Mouse (Mus musculus): ENCODE data around the gene Chd9. TPM values are rescaled to one million over a fixed set of nuclear protein-coding genes. Genes with fewer than 3 reads are reported as not detected.

The Chd9 gene
- polyA plus RNA-seq, 1 experiment = 68.2 TPM

GRCm38 (mm10) chr8:90891872-90892578 lies 63.9 kb downstream of the Chd9 start:
- DNase-seq (ENCODE audit: low read depth in 1 of 2, low spot score in 2 of 2) = no peak
- no peaks in the 10 kb centered on the region for H3K4me1 ChIP-seq (ENCODE audit: control insufficient read depth, insufficient read depth, insufficient read length)
- 92% methylated on average over 8 of the region's 8 CpGs for WGBS
- H3K36me3 ChIP-seq (ENCODE audit: control insufficient read depth, insufficient read depth, low read length) = no peaks in the 10 kb centered on the region
- TF ChIP-seq POLR2A (IDR thresholded peaks at IDR 0.05; ENCODE audit: low read depth, low read length) (no peak), CTCF (IDR thresholded peaks at IDR 0.05; ENCODE audit: extremely low read depth, insufficient read depth, insufficient read length, insufficient replicate concordance) (no peak)
- no peak overlapping the region for H3K4me3 ChIP-seq (ENCODE audit: extremely low read depth, insufficient read depth, insufficient read length)
- H3K27me3 ChIP-seq (ENCODE audit: control insufficient read depth, insufficient read depth, low read length) = no peaks in the 10 kb centered on the region
- H3K27ac ChIP-seq (ENCODE audit: insufficient read depth, low read length) = no peak overlapping the region

- Histone ChIP-seq H3K4me3 (ENCODE audit: extremely low read depth, insufficient read depth, insufficient read length) (no peak overlapping the region), H3K4me1 (ENCODE audit: control insufficient read depth, insufficient read depth, insufficient read length) (no peaks in the 10 kb centered on the region), H3K27ac (ENCODE audit: insufficient read depth, low read length) (no peak overlapping the region), H3K27me3 (ENCODE audit: control insufficient read depth, insufficient read depth, low read length) (no peaks in the 10 kb centered on the region), H3K36me3 (ENCODE audit: control insufficient read depth, insufficient read depth, low read length) (no peaks in the 10 kb centered on the region)
- TF ChIP-seq CTCF (IDR thresholded peaks at IDR 0.05; ENCODE audit: extremely low read depth, insufficient read depth, insufficient read length, insufficient replicate concordance) (no peak), POLR2A (IDR thresholded peaks at IDR 0.05; ENCODE audit: low read depth, low read length) (no peak)
- DNase-seq (ENCODE audit: low read depth in 1 of 2, low spot score in 2 of 2) = no peak
- 85% methylated on average over 5 of the region's 5 CpGs for WGBS
These were observed 64.4 kb downstream of the Chd9 start for GRCm38 (mm10) chr8:90892579-90892919.

- H3K27me3 ChIP-seq (ENCODE audit: control insufficient read depth, insufficient read depth, low read length) = no peaks in the 10 kb centered on the region
- H3K27ac ChIP-seq (ENCODE audit: insufficient read depth, low read length) = no peak overlapping the region
- H3K4me1 ChIP-seq (ENCODE audit: control insufficient read depth, insufficient read depth, insufficient read length) = no peaks in the 10 kb centered on the region
- TF ChIP-seq CTCF (IDR thresholded peaks at IDR 0.05; ENCODE audit: extremely low read depth, insufficient read depth, insufficient read length, insufficient replicate concordance) = no peak
- no peak for TF ChIP-seq POLR2A (IDR thresholded peaks at IDR 0.05; ENCODE audit: low read depth, low read length)
- H3K36me3 ChIP-seq (ENCODE audit: control insufficient read depth, insufficient read depth, low read length) = no peaks in the 10 kb centered on the region
- no peak for DNase-seq (ENCODE audit: low read depth in 1 of 2, low spot score in 2 of 2)
- WGBS = 51% methylated on average over 14 of the region's 14 CpGs
- no peak overlapping the region for H3K4me3 ChIP-seq (ENCODE audit: extremely low read depth, insufficient read depth, insufficient read length)
These were observed 66.2 kb downstream of the Chd9 start for GRCm38 (mm10) chr8:90894231-90894914.

- no peak for DNase-seq (ENCODE audit: low read depth in 1 of 2, low spot score in 2 of 2)
- H3K27ac ChIP-seq (ENCODE audit: insufficient read depth, low read length) = no peak overlapping the region
- TF ChIP-seq POLR2A (IDR thresholded peaks at IDR 0.05; ENCODE audit: low read depth, low read length) (no peak), CTCF (IDR thresholded peaks at IDR 0.05; ENCODE audit: extremely low read depth, insufficient read depth, insufficient read length, insufficient replicate concordance) (no peak)
These were observed 69.2 kb downstream of the Chd9 start for GRCm38 (mm10) chr8:90897343-90897742.

GRCm38 (mm10) chr8:90898578-90898977 lies 70.4 kb downstream of the Chd9 start:
- H3K4me1 ChIP-seq (ENCODE audit: control insufficient read depth, insufficient read depth, insufficient read length) = no peaks in the 10 kb centered on the region
- no peak for DNase-seq (ENCODE audit: low read depth in 1 of 2, low spot score in 2 of 2)
- H3K27me3 ChIP-seq (ENCODE audit: control insufficient read depth, insufficient read depth, low read length) = no peaks in the 10 kb centered on the region
- no peaks in the 10 kb centered on the region for H3K36me3 ChIP-seq (ENCODE audit: control insufficient read depth, insufficient read depth, low read length)
- WGBS = 45% methylated on average over 6 of the region's 6 CpGs
- TF ChIP-seq CTCF (IDR thresholded peaks at IDR 0.05; ENCODE audit: extremely low read depth, insufficient read depth, insufficient read length, insufficient replicate concordance) (no peak), POLR2A (IDR thresholded peaks at IDR 0.05; ENCODE audit: low read depth, low read length) (no peak)
- H3K4me3 ChIP-seq (ENCODE audit: extremely low read depth, insufficient read depth, insufficient read length) = no peak overlapping the region
- no peak overlapping the region for H3K27ac ChIP-seq (ENCODE audit: insufficient read depth, low read length)

More at GRCm38 (mm10) chr8:90897343-90897742, 69.2 kb downstream of the Chd9 start:
- Histone ChIP-seq H3K36me3 (ENCODE audit: control insufficient read depth, insufficient read depth, low read length) (no peaks in the 10 kb centered on the region), H3K4me1 (ENCODE audit: control insufficient read depth, insufficient read depth, insufficient read length) (no peaks in the 10 kb centered on the region), H3K4me3 (ENCODE audit: extremely low read depth, insufficient read depth, insufficient read length) (no peak overlapping the region), H3K27me3 (ENCODE audit: control insufficient read depth, insufficient read depth, low read length) (no peaks in the 10 kb centered on the region)
- 90% methylated on average over 5 of the region's 5 CpGs for WGBS

GRCm38 (mm10) chr8:90902002-90902401 lies 73.8 kb downstream of the Chd9 start:
- TF ChIP-seq CTCF (IDR thresholded peaks at IDR 0.05; ENCODE audit: extremely low read depth, insufficient read depth, insufficient read length, insufficient replicate concordance) (no peak), POLR2A (IDR thresholded peaks at IDR 0.05; ENCODE audit: low read depth, low read length) (no peak)
- DNase-seq (ENCODE audit: low read depth in 1 of 2, low spot score in 2 of 2) = no peak
- no peaks in the 10 kb centered on the region for H3K4me1 ChIP-seq (ENCODE audit: control insufficient read depth, insufficient read depth, insufficient read length)
- no peak overlapping the region for H3K27ac ChIP-seq (ENCODE audit: insufficient read depth, low read length)
- H3K27me3 ChIP-seq (ENCODE audit: control insufficient read depth, insufficient read depth, low read length) = no peaks in the 10 kb centered on the region
- WGBS = 79% methylated on average over 2 of the region's 2 CpGs
- no peaks in the 10 kb centered on the region for H3K36me3 ChIP-seq (ENCODE audit: control insufficient read depth, insufficient read depth, low read length)
- H3K4me3 ChIP-seq (ENCODE audit: extremely low read depth, insufficient read depth, insufficient read length) = no peak overlapping the region

- H3K4me1 ChIP-seq (ENCODE audit: control insufficient read depth, insufficient read depth, insufficient read length) = no peaks in the 10 kb centered on the region
- TF ChIP-seq CTCF (IDR thresholded peaks at IDR 0.05; ENCODE audit: extremely low read depth, insufficient read depth, insufficient read length, insufficient replicate concordance) (no peak), POLR2A (IDR thresholded peaks at IDR 0.05; ENCODE audit: low read depth, low read length) (no peak)
- H3K27ac ChIP-seq (ENCODE audit: insufficient read depth, low read length) = no peak overlapping the region
- 93% methylated on average over 2 of the region's 2 CpGs for WGBS
- no peak for DNase-seq (ENCODE audit: low read depth in 1 of 2, low spot score in 2 of 2)
- H3K36me3 ChIP-seq (ENCODE audit: control insufficient read depth, insufficient read depth, low read length) = no peaks in the 10 kb centered on the region
- no peaks in the 10 kb centered on the region for H3K27me3 ChIP-seq (ENCODE audit: control insufficient read depth, insufficient read depth, low read length)
- H3K4me3 ChIP-seq (ENCODE audit: extremely low read depth, insufficient read depth, insufficient read length) = no peak overlapping the region
These were observed 76.1 kb downstream of the Chd9 start for GRCm38 (mm10) chr8:90904171-90904706.

Measured in spleen, adult 2 months (tissue).